In the genomic region with DNA sequence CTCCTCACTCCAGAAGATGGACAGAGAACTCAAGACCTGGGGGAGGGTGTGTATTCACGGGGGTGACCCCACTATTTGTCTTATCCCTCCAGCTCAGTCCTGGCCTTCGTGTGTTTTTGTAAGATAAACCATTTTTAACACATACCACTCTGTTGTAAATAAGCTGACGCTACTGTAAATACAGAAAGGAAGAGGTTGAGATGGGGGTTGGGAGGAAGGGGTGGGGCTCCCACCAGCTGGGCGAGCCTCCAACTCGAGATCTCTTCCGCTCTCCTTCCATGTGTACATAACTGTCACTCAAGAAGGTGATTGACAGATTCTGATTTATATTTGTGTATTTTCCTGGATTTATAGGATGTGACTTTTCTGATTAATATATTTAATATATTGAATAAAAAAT, we compare ENCODE assay signal across 16 mouse cellular contexts. TPM values are rescaled to one million over a fixed set of nuclear protein-coding genes. Genes with fewer than 3 reads are reported as not detected.
"Had no signal": no experiment of that assay in that cellular context is flagged by ENCODE, and none has a peak within 500 bp of the region (broad histone marks: within the 10 kb centered on the region; RNA-seq: fewer than 3 reads in every experiment).

No protein-coding gene starts in this region.

- H3K9ac ChIP-seq: limb, embryonic 13.5 days; liver, embryonic 14.5 days; midbrain, embryonic 12.5 days had no signal

- DNase-seq: kidney, adult 11 months; kidney, adult 9 months; kidney, postnatal 36 days; layer of hippocampus, adult 9-11 months; left cerebral cortex, postnatal 4 days; lung, adult 2 months; right cerebral cortex, adult 18-20 months; right cerebral cortex, postnatal 25 days; thymus, postnatal 36 days had no signal

- H3K4me3 ChIP-seq: limb, embryonic 13.5 days; midbrain, embryonic 12.5 days had no signal

- H3K4me2 ChIP-seq: limb, embryonic 13.5 days; midbrain, embryonic 12.5 days had no signal

- H3K27me3 ChIP-seq: limb, embryonic 13.5 days had no signal

- H3K27ac ChIP-seq: kidney, postnatal 0 days; limb, embryonic 13.5 days; liver, embryonic 14.5 days; midbrain, embryonic 12.5 days had no signal

- ATAC-seq: midbrain, embryonic 16.5 days had no signal

- H3K9me3 ChIP-seq: limb, embryonic 13.5 days; midbrain, embryonic 12.5 days had no signal

RNA-seq across cellular contexts. Expression of a gene that starts 18.6 kb away (rescaled TPM):
- total RNA-seq: liver, adult 2 months; megakaryocyte-erythroid progenitor cell, adult 5-6 weeks had no signal
- polyA plus RNA-seq: liver, adult 2 months had no signal

RNA-seq across cellular contexts. Expression of a gene that starts 50.4 kb away (rescaled TPM):
- total RNA-seq: megakaryocyte-erythroid progenitor cell, adult 5-6 weeks had no signal
